Comparison of ENCODE assay signal across 15 mouse cellular contexts in genomic region chr12:72982616-72983015, GRCm38 (mm10). TPM values are rescaled to one million over a fixed set of nuclear protein-coding genes. Genes with fewer than 3 reads are reported as not detected.
DNase-seq lines count a peak whose midpoint lies in the region; ATAC-seq and TF ChIP-seq lines count a peak whose summit lies in the region.
"Had no signal": no experiment of that assay in that cellular context is flagged by ENCODE, and none has a peak within 500 bp of the region (broad histone marks: within the 10 kb centered on the region; RNA-seq: fewer than 3 reads in every experiment).

No protein-coding gene starts in this region.

- no peak for TF ChIP-seq POLR2A in kidney, adult 2 months (IDR thresholded peaks at IDR 0.05; ENCODE audit: low read depth, low read length)

- no peaks in the 10 kb centered on the region for H3K36me3 ChIP-seq in embryonic facial prominence, embryonic 13.5 days
- no peaks in the 10 kb centered on the region for H3K36me3 ChIP-seq in embryonic facial prominence, embryonic 10.5 days (replicated peaks)
- H3K36me3 ChIP-seq in kidney, adult 2 months (ENCODE audit: control insufficient read depth, insufficient read depth, low read length) = no peaks in the 10 kb centered on the region
- H3K36me3 ChIP-seq in kidney, embryonic 15.5 days = no peaks in the 10 kb centered on the region
- no peaks in the 10 kb centered on the region for H3K36me3 ChIP-seq in hindbrain, embryonic 13.5 days
- no peaks in the 10 kb centered on the region for H3K36me3 ChIP-seq in forebrain, embryonic 10.5 days (replicated peaks)
- H3K36me3 ChIP-seq: limb, embryonic 12.5 days had no signal

- no peak for ATAC-seq in embryonic facial prominence, embryonic 13.5 days (ENCODE audit: insufficient number of reproducible peaks, insufficient read depth, low FRiP score, low TSS enrichment, low read depth)
- ATAC-seq in kidney, embryonic 15.5 days (replicated peaks; ENCODE audit: low FRiP score) = no peak
- no peak for ATAC-seq in hindbrain, embryonic 13.5 days (ENCODE audit: low FRiP score)

- peak overlapping the region; percentile 49 for H3K27ac ChIP-seq in embryonic facial prominence, embryonic 13.5 days
- H3K27ac ChIP-seq in embryonic facial prominence, embryonic 10.5 days (replicated peaks) = no peak overlapping the region
- H3K27ac ChIP-seq in kidney, adult 2 months (ENCODE audit: insufficient read depth, low read depth, low read length) = peak overlapping the region; percentile 47
- no peak overlapping the region for H3K27ac ChIP-seq in kidney, embryonic 15.5 days
- H3K27ac ChIP-seq in hindbrain, embryonic 13.5 days = no peak overlapping the region
- H3K27ac ChIP-seq in forebrain, embryonic 10.5 days = no peak overlapping the region
- H3K27ac ChIP-seq: limb, embryonic 12.5 days had no signal

- H3K4me2 ChIP-seq in embryonic facial prominence, embryonic 13.5 days = no peak overlapping the region
- no peak overlapping the region for H3K4me2 ChIP-seq in kidney, embryonic 15.5 days
- H3K4me2 ChIP-seq in hindbrain, embryonic 13.5 days = no peak overlapping the region
- H3K4me2 ChIP-seq: limb, embryonic 12.5 days had no signal

- DNase-seq in embryonic facial prominence, embryonic 10.5 days (ENCODE audit: low spot score) = no peak
- DNase-seq in kidney, adult 2 months = peak; percentile 17
- peak; percentile 33 for DNase-seq in adrenal gland, postnatal 10 days
- peak; percentile 21 to 23 for DNase-seq in heart, postnatal 36 days
- DNase-seq in forebrain, embryonic 10.5 days (ENCODE audit: extremely low spot score, low spot score) = no peak
- DNase-seq: cerebellum, postnatal 25 days had no signal

- H3K4me1 ChIP-seq in embryonic facial prominence, embryonic 13.5 days = peaks cover 25% of the 10 kb centered on the region
- no peaks in the 10 kb centered on the region for H3K4me1 ChIP-seq in embryonic facial prominence, embryonic 10.5 days
- H3K4me1 ChIP-seq in kidney, adult 2 months (ENCODE audit: control insufficient read depth, insufficient read depth, low read length) = no peaks in the 10 kb centered on the region
- H3K4me1 ChIP-seq in kidney, embryonic 15.5 days = no peaks in the 10 kb centered on the region
- no peaks in the 10 kb centered on the region for H3K4me1 ChIP-seq in hindbrain, embryonic 13.5 days (replicated peaks)
- H3K4me1 ChIP-seq in forebrain, embryonic 10.5 days = no peaks in the 10 kb centered on the region

- WGBS in embryonic facial prominence, embryonic 13.5 days = 70% methylated on average over 10 of the region's 10 CpGs
- 76% methylated on average over 10 of the region's 10 CpGs for WGBS in embryonic facial prominence, embryonic 10.5 days
- 66% methylated on average over 10 of the region's 10 CpGs for WGBS in kidney, adult 2 months
- WGBS in kidney, embryonic 15.5 days = 76% methylated on average over 10 of the region's 10 CpGs
- WGBS in hindbrain, embryonic 13.5 days = 86% methylated on average over 10 of the region's 10 CpGs
- 84% methylated on average over 10 of the region's 10 CpGs for WGBS in forebrain, embryonic 10.5 days

- H3K4me3 ChIP-seq in embryonic facial prominence, embryonic 13.5 days = no peak overlapping the region
- H3K4me3 ChIP-seq in embryonic facial prominence, embryonic 10.5 days = no peak overlapping the region
- H3K4me3 ChIP-seq in kidney, adult 2 months (ENCODE audit: insufficient read depth, low read depth, low read length) = no peak overlapping the region
- no peak overlapping the region for H3K4me3 ChIP-seq in kidney, embryonic 15.5 days (replicated peaks)
- no peak overlapping the region for H3K4me3 ChIP-seq in hindbrain, embryonic 13.5 days
- H3K4me3 ChIP-seq in forebrain, embryonic 10.5 days = no peak overlapping the region
- H3K4me3 ChIP-seq: limb, embryonic 12.5 days; megakaryocyte, embryonic 14.5 days had no signal

- intact Hi-C loops in heart, postnatal 36 days (cut with DNase I) = no loop called here

- H3K27me3 ChIP-seq in embryonic facial prominence, embryonic 13.5 days = no peaks in the 10 kb centered on the region
- no peaks in the 10 kb centered on the region for H3K27me3 ChIP-seq in embryonic facial prominence, embryonic 10.5 days (replicated peaks; ENCODE audit: low read depth, poor library complexity, severe bottlenecking)
- no peaks in the 10 kb centered on the region for H3K27me3 ChIP-seq in kidney, adult 2 months (replicated peaks; ENCODE audit: control insufficient read depth, insufficient read depth, low read length)
- no peaks in the 10 kb centered on the region; the same call in 1 of the 2 replicates for H3K27me3 ChIP-seq in kidney, embryonic 15.5 days
- H3K27me3 ChIP-seq in hindbrain, embryonic 13.5 days = peaks cover 24% of the 10 kb centered on the region
- H3K27me3 ChIP-seq in forebrain, embryonic 10.5 days (ENCODE audit: poor library complexity, severe bottlenecking) = peaks cover 7% of the 10 kb centered on the region

- TF ChIP-seq CTCF in kidney, adult 2 months (conservative IDR thresholded peaks at IDR 0.05; ENCODE audit: insufficient read depth, insufficient read length, low read depth, low read length) = no peak

- H3K9ac ChIP-seq in embryonic facial prominence, embryonic 13.5 days = no peak overlapping the region
- H3K9ac ChIP-seq in kidney, embryonic 15.5 days = no peak overlapping the region
- no peak overlapping the region for H3K9ac ChIP-seq in hindbrain, embryonic 13.5 days
- H3K9ac ChIP-seq: limb, embryonic 12.5 days had no signal

- H3K9me3 ChIP-seq in embryonic facial prominence, embryonic 13.5 days = no peaks in the 10 kb centered on the region
- H3K9me3 ChIP-seq in embryonic facial prominence, embryonic 10.5 days = no peaks in the 10 kb centered on the region
- H3K9me3 ChIP-seq in kidney, embryonic 15.5 days (replicated peaks) = no peaks in the 10 kb centered on the region
- H3K9me3 ChIP-seq in hindbrain, embryonic 13.5 days = no peaks in the 10 kb centered on the region
- no peaks in the 10 kb centered on the region for H3K9me3 ChIP-seq in forebrain, embryonic 10.5 days
- H3K9me3 ChIP-seq: limb, embryonic 12.5 days; megakaryocyte, embryonic 14.5 days had no signal

RNA-seq across cellular contexts. Expression of gene 4930447C04Rik, which starts 42.0 kb away (rescaled TPM):
- 9.0 and 9.8 TPM in 2 replicates for polyA plus RNA-seq in embryonic facial prominence, embryonic 13.5 days (2015; fragmentation: Nextera tagmentation; extraction: Ambion mirVana)
- polyA plus RNA-seq in embryonic facial prominence, embryonic 10.5 days (2016; fragmentation: Nextera tagmentation; extraction: Ambion mirVana) = 5.2 and 6.4 TPM in 2 replicates
- polyA plus RNA-seq in kidney, adult 2 months (2012; rRNA removed) = not detected in 2 replicates
- 1.6 and 2.0 TPM in 2 replicates for polyA plus RNA-seq in kidney, embryonic 15.5 days (2015; fragmentation: Nextera tagmentation; extraction: Ambion mirVana)
- 1 to 10 TPM; 1.3 to 1.6 TPM for total RNA-seq in adrenal gland, postnatal 10 days (2021)
- under 1 TPM; 0.14 to 0.57 TPM for total RNA-seq in heart, postnatal 36 days (2021)
- 4.6 and 5.2 TPM in 2 replicates for polyA plus RNA-seq in hindbrain, embryonic 13.5 days (2015; fragmentation: Nextera tagmentation; extraction: Ambion mirVana)
- 2.6 and 3.8 TPM in 2 replicates for polyA plus RNA-seq in forebrain, embryonic 10.5 days (2016; fragmentation: Nextera tagmentation; extraction: Ambion mirVana)
- polyA plus RNA-seq: small intestine, adult 2 months had no signal

RNA-seq across cellular contexts. Expression of gene Six6, which starts 42.9 kb away (rescaled TPM):
- polyA plus RNA-seq in embryonic facial prominence, embryonic 13.5 days (2015; fragmentation: Nextera tagmentation; extraction: Ambion mirVana) = 0.06 TPM in 1 of 2 replicates, not detected in the other
- 6.5 and 8.7 TPM in 2 replicates for polyA plus RNA-seq in embryonic facial prominence, embryonic 10.5 days (2016; fragmentation: Nextera tagmentation; extraction: Ambion mirVana)
- not detected in 2 replicates for polyA plus RNA-seq in kidney, adult 2 months (2012; rRNA removed)
- polyA plus RNA-seq in kidney, embryonic 15.5 days (2015; fragmentation: Nextera tagmentation; extraction: Ambion mirVana) = not detected in 2 replicates
- total RNA-seq in adrenal gland, postnatal 10 days (2021) = not detected
- total RNA-seq in heart, postnatal 36 days (2021) = not detected
- polyA plus RNA-seq in hindbrain, embryonic 13.5 days (2015; fragmentation: Nextera tagmentation; extraction: Ambion mirVana) = not detected in 2 replicates
- 3.2 and 8.0 TPM in 2 replicates for polyA plus RNA-seq in forebrain, embryonic 10.5 days (2016; fragmentation: Nextera tagmentation; extraction: Ambion mirVana)
- total RNA-seq: ES-E14; layer of hippocampus, postnatal 14 days had no signal
- polyA plus RNA-seq: kidney, embryonic 16.5 days; limb, embryonic 12.5 days; small intestine, adult 2 months had no signal

Comparison
In these comparisons a context has a peak if more than half of its experiments do, and no peak if none do; other contexts are left out.
1. H3K27ac ChIP-seq: peak in embryonic facial prominence, embryonic 13.5 days (single experiment) and kidney, adult 2 months (single experiment); none in embryonic facial prominence, embryonic 10.5 days (single experiment), kidney, embryonic 15.5 days (single experiment), hindbrain, embryonic 13.5 days (single experiment) and forebrain, embryonic 10.5 days (single experiment).
2. DNase-seq: peak in kidney, adult 2 months (single experiment), adrenal gland, postnatal 10 days (single experiment) and heart, postnatal 36 days (2 of 2); none in embryonic facial prominence, embryonic 10.5 days (single experiment) and forebrain, embryonic 10.5 days (single experiment).